Mouse (Mus musculus): ENCODE results near the gene Sycp2l.
A peak's percentile ranks its signal among the peaks of the same experiment; 100 is the strongest.
"Not testable (repeated sequence)": the region's sequence is repeated elsewhere in the genome, so short reads cannot be mapped to it uniquely, and the experiment has no call there.

Sycp2l gene

GRCm38 (mm10) chr13:41129061-41129460 is 15.0 kb downstream of the Sycp2l start:
- peak; percentile 37 for DNase-seq

DNA sequence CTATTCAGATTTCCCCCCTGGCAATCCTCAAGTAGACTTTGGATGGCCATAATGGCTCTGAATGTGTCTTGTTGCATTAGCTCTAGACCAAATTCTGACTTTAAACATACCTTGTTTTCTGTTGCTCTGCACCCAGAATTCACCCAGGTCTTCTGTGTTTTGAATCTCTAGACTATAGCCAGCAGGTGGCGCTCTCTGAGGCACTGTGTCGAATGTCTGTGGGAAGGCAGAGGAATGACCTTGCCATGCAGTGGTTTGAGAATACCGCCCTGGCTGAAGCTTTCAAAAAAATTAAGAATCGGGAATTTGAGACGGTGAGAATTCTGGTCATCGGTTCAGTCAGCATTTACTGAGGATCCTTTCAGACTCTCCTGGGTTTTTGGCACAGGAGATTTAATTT is 20.8 kb downstream of the Sycp2l start:
- peak; percentile 75 for DNase-seq

GRCm38 (mm10) chr13:41145433-41145970 is 31.4 kb downstream of the Sycp2l start:
- DNase-seq: no peak

GRCm38 (mm10) chr13:41146271-41146670 is 32.2 kb downstream of the Sycp2l start:
- peak; percentile 71 for DNase-seq

DNA sequence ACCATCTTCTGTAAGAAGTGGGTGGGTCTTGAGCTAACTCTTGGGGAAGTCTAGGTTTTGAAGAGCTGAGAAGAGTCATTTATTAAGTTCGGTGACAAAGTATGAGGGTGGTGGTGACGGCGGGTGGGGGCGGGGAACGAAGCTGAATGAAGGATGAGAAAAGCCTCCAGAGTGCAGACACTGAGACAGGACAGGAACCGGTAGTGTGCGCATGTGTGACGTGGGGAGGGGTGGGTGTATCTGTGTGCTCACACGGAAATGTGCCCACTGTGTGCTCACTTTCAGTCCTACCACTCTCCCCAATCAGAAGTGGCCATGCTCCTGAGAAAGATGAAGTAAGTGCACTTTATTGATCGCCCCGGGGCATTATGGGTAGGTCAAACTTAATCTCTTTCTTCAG is 39.0 kb downstream of the Sycp2l start:
- peak; percentile 41 for DNase-seq

- peak; percentile 35 for DNase-seq
Observed at GRCm38 (mm10) chr13:41158426-41158825, 44.3 kb downstream of the Sycp2l start.

- no peak for DNase-seq
Observed at GRCm38 (mm10) chr13:41187886-41188285, 73.8 kb downstream of the Sycp2l start.

DNA sequence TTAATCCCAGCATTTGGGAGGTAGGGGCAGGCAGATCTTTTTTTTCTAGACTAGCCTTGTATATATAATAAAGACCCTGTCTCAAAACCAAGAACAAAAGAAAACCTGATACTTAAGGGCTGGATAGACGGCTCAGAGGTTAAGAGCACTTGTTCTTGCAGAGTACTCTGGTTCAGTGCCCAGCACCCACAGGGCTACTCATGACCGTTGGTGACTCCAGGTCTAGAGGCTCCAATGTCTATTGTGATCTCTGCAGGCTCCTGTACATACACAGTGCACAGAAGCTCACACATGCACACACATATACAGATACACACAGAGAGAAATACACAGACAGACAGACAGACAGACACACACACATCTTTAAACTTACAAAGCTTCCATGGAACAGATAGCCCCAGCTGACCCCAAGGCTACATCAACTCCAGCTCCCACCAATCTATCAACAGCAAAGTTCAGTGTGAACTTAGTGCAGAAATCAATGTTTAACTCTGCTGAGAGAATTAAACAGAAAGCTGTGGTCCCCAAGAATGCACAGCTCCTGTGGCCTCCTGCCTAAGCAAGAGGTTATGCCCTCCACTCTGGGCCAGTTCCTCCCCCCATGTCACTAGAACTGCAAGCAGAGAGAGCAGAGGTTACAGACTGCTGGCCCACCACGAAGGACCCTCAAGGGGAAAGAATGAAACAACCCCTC is 81.7 kb downstream of the Sycp2l start:
- DNase-seq: no peak

DNA sequence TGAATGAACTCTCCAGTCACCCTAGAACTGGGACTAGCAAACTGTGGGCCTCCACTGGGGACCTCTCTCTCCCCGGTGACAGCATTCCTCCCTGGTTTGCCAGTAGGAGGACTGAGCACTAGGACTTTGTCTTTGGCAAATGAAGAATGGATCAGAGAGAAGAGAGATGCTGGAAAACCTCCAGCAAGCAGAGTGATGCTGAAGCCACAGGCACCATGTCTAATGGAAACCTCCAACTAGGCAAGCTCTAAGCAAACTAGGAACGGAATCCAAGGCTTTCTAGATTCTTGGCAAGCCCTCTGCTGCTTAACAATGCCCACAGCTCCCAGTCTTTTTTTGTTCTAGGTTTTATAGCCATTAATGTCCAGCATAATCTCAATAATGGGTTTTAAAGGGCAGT is 86.8 kb downstream of the Sycp2l start:
- no peak for DNase-seq

GRCm38 (mm10) chr13:41203289-41203688 is 89.2 kb downstream of the Sycp2l start:
- DNase-seq: no peak

- no peak for DNase-seq
Observed at GRCm38 (mm10) chr13:41203691-41204090, 89.6 kb downstream of the Sycp2l start.

DNA sequence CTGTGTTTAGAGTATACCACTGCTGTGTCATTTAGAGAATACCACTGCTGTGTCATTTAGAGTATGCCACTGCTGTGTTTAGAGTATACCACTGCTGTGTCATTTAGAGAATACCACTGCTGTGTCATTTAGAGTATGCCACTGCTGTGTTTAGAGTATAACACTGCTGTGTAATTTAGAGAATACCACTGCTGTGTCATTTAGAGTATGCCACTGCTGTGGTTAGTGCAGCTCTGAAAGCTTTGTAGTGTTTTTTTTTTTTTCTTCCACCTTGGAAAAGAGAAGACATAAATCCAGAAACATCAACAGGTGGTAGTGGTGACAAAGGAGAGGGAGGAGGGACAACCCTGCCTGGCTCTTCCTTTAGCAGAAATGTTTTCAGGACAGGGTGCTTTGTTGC is 91.5 kb downstream of the Sycp2l start:
- not testable (repeated sequence) for DNase-seq

DNA sequence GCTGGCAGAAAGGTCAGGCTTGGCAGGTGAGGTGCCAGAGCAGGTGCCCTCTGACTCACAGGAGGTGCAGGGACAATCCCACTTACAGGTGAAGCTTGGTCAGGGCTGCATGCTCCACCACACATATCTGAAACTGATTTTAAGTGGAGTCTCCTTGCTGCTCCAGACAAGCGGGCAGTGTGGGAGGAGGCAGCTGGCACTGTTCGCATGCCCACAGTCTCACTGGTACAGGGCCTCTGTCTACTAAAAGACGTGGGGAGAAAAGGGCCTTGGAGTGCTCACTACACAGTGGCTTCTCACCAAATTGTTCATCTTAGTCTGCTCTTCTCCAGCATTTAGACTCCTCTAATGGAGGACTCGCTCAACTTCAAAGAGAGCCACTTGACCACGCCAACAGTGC is 92.1 kb downstream of the Sycp2l start:
- no peak for DNase-seq

- no peak for DNase-seq
Observed at GRCm38 (mm10) chr13:41211276-41211675, 97.2 kb downstream of the Sycp2l start.

DNA sequence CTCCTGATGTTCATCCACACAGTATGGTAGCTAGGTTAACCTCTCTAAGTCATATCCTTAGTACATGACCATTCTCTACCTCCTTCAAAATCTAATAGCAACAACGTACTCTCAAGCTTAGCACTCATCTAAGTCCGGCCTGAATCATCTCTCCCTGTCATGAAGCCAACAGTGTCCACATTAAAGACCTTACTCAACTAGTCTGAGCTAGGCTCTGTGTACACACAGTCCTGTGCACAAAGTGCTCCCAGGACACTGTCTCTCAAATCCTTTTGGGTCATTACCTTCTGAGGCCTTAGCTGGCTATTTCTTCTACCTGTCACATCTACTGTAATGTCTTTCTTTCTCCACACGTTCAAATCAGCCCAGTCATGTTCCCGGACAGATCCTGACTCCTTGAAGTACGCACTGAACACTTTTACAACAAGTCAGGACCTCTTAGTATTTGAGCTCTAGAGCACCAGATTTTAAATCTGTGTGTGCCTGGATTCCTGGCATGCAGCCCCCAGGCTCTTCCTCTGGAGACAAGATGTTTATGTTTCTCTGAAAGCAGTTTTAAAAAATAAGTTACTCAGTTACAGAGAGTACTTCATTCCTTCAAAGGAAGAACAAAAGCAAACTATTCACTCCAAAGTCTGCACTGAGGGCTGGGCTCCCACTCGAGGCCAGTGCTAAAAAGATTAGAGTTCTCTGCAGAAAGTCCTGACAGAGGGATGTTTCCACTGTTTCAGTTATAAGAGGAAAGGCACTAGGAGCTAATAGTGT is 98.6 kb downstream of the Sycp2l start:
- DNase-seq: no peak

DNA sequence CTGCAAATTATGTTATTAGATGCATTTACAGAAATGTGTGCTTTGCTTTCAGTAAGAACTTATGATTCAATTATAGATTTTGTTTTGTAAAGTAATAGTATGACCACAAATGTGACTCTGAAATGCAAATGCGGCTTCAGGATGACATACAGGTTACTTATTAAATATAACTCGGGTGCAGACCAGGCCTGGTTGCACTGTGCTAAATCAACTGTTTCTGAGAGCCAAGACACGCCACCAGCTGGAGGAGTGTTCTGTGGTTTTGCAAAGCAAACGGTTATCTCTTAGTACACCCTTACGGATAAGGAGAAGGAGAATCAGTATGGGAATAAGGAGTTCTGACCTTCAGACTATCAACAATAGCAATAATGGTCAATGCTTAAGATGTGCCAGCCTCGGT is 101.6 kb downstream of the Sycp2l start:
- no peak for DNase-seq

- no peak for DNase-seq
Observed at GRCm38 (mm10) chr13:41216236-41216635, 102.1 kb downstream of the Sycp2l start.

DNA sequence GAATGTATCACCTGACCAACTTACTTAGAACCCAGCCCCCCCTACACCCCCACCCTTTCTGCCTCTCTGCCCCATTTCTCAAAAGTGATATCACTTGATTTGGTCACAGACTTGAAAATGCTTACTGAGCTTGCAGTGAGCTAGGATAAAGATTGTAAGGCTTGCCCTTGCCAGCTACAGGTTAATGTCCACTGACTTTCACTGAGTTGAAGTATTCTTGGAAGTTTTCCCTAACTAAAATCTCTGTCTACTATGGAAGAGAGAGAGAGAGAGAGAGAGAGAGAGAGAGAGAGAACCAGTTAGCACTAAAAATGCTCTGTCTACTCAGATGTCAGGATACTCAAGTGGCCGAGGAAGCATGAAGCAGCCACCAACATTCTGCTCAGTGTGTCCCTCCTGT is 104.9 kb downstream of the Sycp2l start:
- no peak for DNase-seq

DNA sequence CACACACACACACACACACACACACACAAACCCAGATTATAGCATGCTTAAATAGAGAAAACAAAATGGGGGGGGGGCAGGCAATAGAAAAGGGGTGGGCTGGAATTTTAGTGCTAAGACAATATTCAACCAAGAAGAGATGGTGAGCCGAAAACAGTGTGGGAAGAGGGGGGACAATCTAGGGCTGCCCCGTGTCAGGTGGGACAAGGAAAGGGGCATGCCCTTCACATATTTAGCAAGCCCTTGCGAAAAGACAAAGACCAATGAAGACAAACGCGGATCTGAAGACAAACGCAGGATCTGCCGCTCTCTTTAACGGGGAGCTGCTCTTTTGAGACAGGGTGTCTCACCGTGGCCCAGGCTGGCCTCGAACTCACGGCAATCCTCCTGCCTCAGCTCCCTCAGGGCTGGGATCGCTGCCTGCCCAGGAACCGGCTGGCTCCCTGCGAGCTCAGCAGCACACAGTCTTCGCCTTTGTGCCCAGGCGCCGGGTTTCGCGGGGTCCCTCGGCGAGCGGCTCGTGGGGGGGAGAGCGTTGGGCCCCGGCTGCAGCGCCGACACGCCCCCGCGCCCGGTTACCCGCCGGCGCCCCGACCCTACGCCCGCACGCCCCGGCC is 105.7 kb downstream of the Sycp2l start:
- peak; percentile 88 for DNase-seq

- peak; percentile 98 for DNase-seq
Observed at GRCm38 (mm10) chr13:41220304-41220834, 106.3 kb downstream of the Sycp2l start, which contains the start of gene Elovl2. Gene Elovl2, minus strand, starts transcription at chr13:41220405.
